Mouse (Mus musculus): ENCODE measurements around the gene Gm45717.
A peak's percentile ranks its signal among the peaks of the same experiment; 100 is the strongest.

The Gm45717 gene

GRCm38 (mm10) chr7:140967862-140968591 is 12.3 kb upstream of the Gm45717 start:
- DNase-seq, result no peak

GRCm38 (mm10) chr7:140966921-140967320 is 11.2 kb upstream of the Gm45717 start, which contains the start of gene Ifitm1:
Gene Ifitm1 (plus strand): TSS chr7:140967221.
- no peak for DNase-seq

GRCm38 (mm10) chr7:140962733-140963132 is 7.0 kb upstream of the Gm45717 start:
- DNase-seq, result no peak

GRCm38 (mm10) chr7:140961416-140961815 is 5.7 kb upstream of the Gm45717 start:
- DNase-seq, result no peak

- DNase-seq, result no peak
Observed at GRCm38 (mm10) chr7:140960026-140960425, 4.3 kb upstream of the Gm45717 start.

GRCm38 (mm10) chr7:140959181-140959901 is 3.6 kb upstream of the Gm45717 start:
- DNase-seq, result peak in 1 of 2 experiments; percentile 21

GRCm38 (mm10) chr7:140956556-140956869 is 776 bp upstream of the Gm45717 start:
- no peak for DNase-seq

- no peak for DNase-seq
Observed at GRCm38 (mm10) chr7:140955342-140955741, 395 bp downstream of the Gm45717 start.

- DNase-seq, result no peak
Observed at GRCm38 (mm10) chr7:140954733-140955071, 1.0 kb downstream of the Gm45717 start.

- no peak for DNase-seq
Observed at GRCm38 (mm10) chr7:140953800-140954732, 1.7 kb downstream of the Gm45717 start.

- DNase-seq, result no peak
Observed at GRCm38 (mm10) chr7:140953133-140953532, 2.6 kb downstream of the Gm45717 start.

- no peak for DNase-seq
Observed at GRCm38 (mm10) chr7:140952441-140952840, 3.3 kb downstream of the Gm45717 start.

GRCm38 (mm10) chr7:140951765-140952164 is 4.0 kb downstream of the Gm45717 start:
- DNase-seq, result no peak

GRCm38 (mm10) chr7:140951051-140951450 is 4.7 kb downstream of the Gm45717 start:
- DNase-seq, result no peak

- no peak for DNase-seq
Observed at GRCm38 (mm10) chr7:140949824-140950530, 5.8 kb downstream of the Gm45717 start, which contains the start of gene Ifitm5. Gene Ifitm5 (minus strand): TSS chr7:140950291.

- DNase-seq, result no peak
Observed at GRCm38 (mm10) chr7:140949255-140949654, 6.5 kb downstream of the Gm45717 start.

- DNase-seq, result no peak
Observed at GRCm38 (mm10) chr7:140948161-140948560, 7.6 kb downstream of the Gm45717 start.

GRCm38 (mm10) chr7:140946980-140947379 is 8.8 kb downstream of the Gm45717 start:
- DNase-seq, result no peak

GRCm38 (mm10) chr7:140946311-140946710 is 9.4 kb downstream of the Gm45717 start:
- DNase-seq, result no peak

GRCm38 (mm10) chr7:140945247-140945646 is 10.5 kb downstream of the Gm45717 start:
- no peak for DNase-seq

- no peak for DNase-seq
Observed at GRCm38 (mm10) chr7:140944236-140944635, 11.5 kb downstream of the Gm45717 start.

GRCm38 (mm10) chr7:140943356-140943755 is 12.4 kb downstream of the Gm45717 start:
- no peak for DNase-seq

- DNase-seq, result no peak
Observed at GRCm38 (mm10) chr7:140942811-140943210, 12.9 kb downstream of the Gm45717 start.
